Mouse (Mus musculus): ENCODE results near the gene Ebp. TPM values are rescaled to one million over a fixed set of nuclear protein-coding genes. Genes with fewer than 3 reads are reported as not detected.

The Ebp gene
- polyA plus RNA-seq, 2 experiments = 28.3 to 32.8 TPM

DNA sequence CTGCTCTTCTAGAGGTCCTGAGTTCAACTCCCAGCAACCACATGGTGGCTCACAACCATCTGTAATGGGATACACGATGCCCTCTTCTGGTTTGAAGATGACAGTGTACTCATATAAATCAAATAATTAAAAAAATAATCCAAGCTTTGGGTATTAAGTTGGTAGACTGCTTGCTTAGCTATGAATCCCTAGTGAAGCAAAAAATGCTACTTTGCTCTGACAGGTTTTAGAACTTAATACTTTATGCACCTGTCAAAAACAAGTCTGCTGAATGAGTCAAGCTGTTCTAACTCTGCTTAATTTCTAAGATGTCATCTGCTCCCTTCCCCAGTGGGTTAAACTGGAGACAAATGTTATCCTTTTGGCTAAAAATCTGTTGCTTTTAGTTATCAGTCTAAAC is 53.8 kb downstream of the Ebp start:
- no peak overlapping the region for H3K4me2 ChIP-seq (replicated peaks; ENCODE audit: low read depth, low read length, severe bottlenecking)
- H3K27ac ChIP-seq (replicated peaks; ENCODE audit: low read depth, low read length) = no peak overlapping the region
- H3K4me1 ChIP-seq (ENCODE audit: control insufficient read depth, insufficient read depth, low read length) = 0 out of 2 replicates have a peak, but pooled peaks cover 7% of the 10 kb centered on the region
- no peaks in the 10 kb centered on the region for H3K9me3 ChIP-seq (ENCODE audit: control insufficient read depth, low read length)
- no peak; the same call in 1 of the 2 replicates for ATAC-seq (ENCODE audit: low FRiP score, low read depth)
- no peak overlapping the region for H3K9ac ChIP-seq (ENCODE audit: low read depth, low read length, severe bottlenecking)
- H3K27me3 ChIP-seq (ENCODE audit: control insufficient read depth, insufficient read depth, low read length) = no peaks in the 10 kb centered on the region
- H3K36me3 ChIP-seq (ENCODE audit: control insufficient read depth, insufficient read depth, low read length) = peaks cover 31% of the 10 kb centered on the region
- 57% methylated on average over 1 of the region's 1 CpGs for WGBS
- TF ChIP-seq POLR2A (IDR thresholded peaks at IDR 0.05; ENCODE audit: borderline replicate concordance, extremely low read depth, insufficient read depth, insufficient read length) = no peak
- no peak overlapping the region for H3K4me3 ChIP-seq (replicated peaks; ENCODE audit: low read length)
- no peak for DNase-seq (ENCODE audit: low spot score)

GRCm38 (mm10) chrX:8135886-8136285 is 57.4 kb downstream of the Ebp start:
- DNase-seq (ENCODE audit: low spot score) (no peak), ATAC-seq (ENCODE audit: low FRiP score, low read depth) (no peak)
- no peak overlapping the region for H3K27ac ChIP-seq (replicated peaks; ENCODE audit: low read depth, low read length)
- TF ChIP-seq POLR2A (IDR thresholded peaks at IDR 0.05; ENCODE audit: borderline replicate concordance, extremely low read depth, insufficient read depth, insufficient read length) = no peak
- no peak overlapping the region for H3K4me3 ChIP-seq (replicated peaks; ENCODE audit: low read length)
- H3K9me3 ChIP-seq (ENCODE audit: control insufficient read depth, low read length) = no peaks in the 10 kb centered on the region
- H3K4me2 ChIP-seq (replicated peaks; ENCODE audit: low read depth, low read length, severe bottlenecking) = no peak overlapping the region
- no peak overlapping the region for H3K9ac ChIP-seq (ENCODE audit: low read depth, low read length, severe bottlenecking)
- 61% methylated on average over 2 of the region's 2 CpGs for WGBS
- no peaks in the 10 kb centered on the region for H3K27me3 ChIP-seq (ENCODE audit: control insufficient read depth, insufficient read depth, low read length)
- H3K36me3 ChIP-seq (ENCODE audit: control insufficient read depth, insufficient read depth, low read length) = peaks cover 9% of the 10 kb centered on the region
- no peaks in the 10 kb centered on the region for H3K4me1 ChIP-seq (ENCODE audit: control insufficient read depth, insufficient read depth, low read length)

Other genes starting within 250 kb of the Ebp start
- gene Hdac6, start 245.6 kb downstream of the Ebp start, polyA plus RNA-seq (2012; rRNA removed) = 67.3 and 78.8 TPM in 2 replicates
- gene Hdac6, start 245.6 kb downstream of the Ebp start, polyA plus RNA-seq (2014; fragmentation: Nextera tagmentation; extraction: Ambion mirVana) = 28.1 and 32.3 TPM in 2 replicates
- 1.5 and 2.0 TPM in 2 replicates for gene Gata1, start 215.4 kb downstream of the Ebp start, polyA plus RNA-seq (2012; rRNA removed)
- gene Gata1, start 215.4 kb downstream of the Ebp start, polyA plus RNA-seq (2014; fragmentation: Nextera tagmentation; extraction: Ambion mirVana) = 1.3 and 1.6 TPM in 2 replicates
- 0.10 TPM in 1 of 2 replicates, not detected in the other for gene Glod5, start 175.0 kb downstream of the Ebp start, polyA plus RNA-seq (2012; rRNA removed)
- not detected in 2 replicates for gene Glod5, start 175.0 kb downstream of the Ebp start, polyA plus RNA-seq (2014; fragmentation: Nextera tagmentation; extraction: Ambion mirVana)
- gene Suv39h1, start 118.8 kb downstream of the Ebp start, polyA plus RNA-seq (2012; rRNA removed) = 65.3 and 67.4 TPM in 2 replicates
- 51.9 and 56.1 TPM in 2 replicates for gene Suv39h1, start 118.8 kb downstream of the Ebp start, polyA plus RNA-seq (2014; fragmentation: Nextera tagmentation; extraction: Ambion mirVana)
- 2.6 and 3.5 TPM in 2 replicates for gene Was, start 103.0 kb downstream of the Ebp start, polyA plus RNA-seq (2012; rRNA removed)
- gene Was, start 103.0 kb downstream of the Ebp start, polyA plus RNA-seq (2014; fragmentation: Nextera tagmentation; extraction: Ambion mirVana) = 0.92 and 0.97 TPM in 2 replicates
- gene Wdr13, start 60.6 kb downstream of the Ebp start, polyA plus RNA-seq (2012; rRNA removed) = 90.6 and 127 TPM in 2 replicates
- gene Wdr13, start 60.6 kb downstream of the Ebp start, polyA plus RNA-seq (2014; fragmentation: Nextera tagmentation; extraction: Ambion mirVana) = 18.7 and 19.7 TPM in 2 replicates
- 355 and 465 TPM in 2 replicates for gene Rbm3, start 47.6 kb downstream of the Ebp start, polyA plus RNA-seq (2012; rRNA removed)
- gene Rbm3, start 47.6 kb downstream of the Ebp start, polyA plus RNA-seq (2014; fragmentation: Nextera tagmentation; extraction: Ambion mirVana) = 496 and 541 TPM in 2 replicates
- 19.4 and 25.3 TPM in 2 replicates for gene Tbc1d25, start 17.3 kb downstream of the Ebp start, polyA plus RNA-seq (2012; rRNA removed)
- 12.2 and 16.2 TPM in 2 replicates for gene Tbc1d25, start 17.3 kb downstream of the Ebp start, polyA plus RNA-seq (2014; fragmentation: Nextera tagmentation; extraction: Ambion mirVana)
- gene Porcn, start 13.0 kb upstream of the Ebp start, polyA plus RNA-seq (2012; rRNA removed) = 27.0 and 40.4 TPM in 2 replicates
- gene Porcn, start 13.0 kb upstream of the Ebp start, polyA plus RNA-seq (2014; fragmentation: Nextera tagmentation; extraction: Ambion mirVana) = 11.6 and 12.7 TPM in 2 replicates
- gene Ftsj1, start 58.9 kb upstream of the Ebp start, polyA plus RNA-seq (2012; rRNA removed) = 40.3 and 50.3 TPM in 2 replicates
- gene Ftsj1, start 58.9 kb upstream of the Ebp start, polyA plus RNA-seq (2014; fragmentation: Nextera tagmentation; extraction: Ambion mirVana) = 44.7 and 46.7 TPM in 2 replicates
- gene Slc38a5, start 77.6 kb upstream of the Ebp start, polyA plus RNA-seq (2012; rRNA removed) = 0.80 and 1.3 TPM in 2 replicates
- gene Slc38a5, start 77.6 kb upstream of the Ebp start, polyA plus RNA-seq (2014; fragmentation: Nextera tagmentation; extraction: Ambion mirVana) = 0.51 and 0.67 TPM in 2 replicates
- gene Ssxb10, start 133.9 kb upstream of the Ebp start, polyA plus RNA-seq (2012; rRNA removed) = not detected in 2 replicates
- not detected in 2 replicates for gene Ssxb10, start 133.9 kb upstream of the Ebp start, polyA plus RNA-seq (2014; fragmentation: Nextera tagmentation; extraction: Ambion mirVana)
- gene Ssxb9, start 173.5 kb upstream of the Ebp start, polyA plus RNA-seq (2012; rRNA removed) = not detected in 2 replicates
- gene Ssxb9, start 173.5 kb upstream of the Ebp start, polyA plus RNA-seq (2014; fragmentation: Nextera tagmentation; extraction: Ambion mirVana) = not detected in 2 replicates
- not detected in 2 replicates for gene Ssxb1, start 219.8 kb upstream of the Ebp start, polyA plus RNA-seq (2012; rRNA removed)
- gene Ssxb1, start 219.8 kb upstream of the Ebp start, polyA plus RNA-seq (2014; fragmentation: Nextera tagmentation; extraction: Ambion mirVana) = not detected in 2 replicates